Mouse (Mus musculus) cortical plate, adult 2 months (tissue): ENCODE data around the gene Tnxb.

ENCODE experiments used
- CTCF ChIP-seq: fragments of 200-500 bp; IDR thresholded peaks from 2 replicates; pipeline ENCODE4 v1.5.1; 2011; ENCODE audit warnings: mild to moderate bottlenecking, control low read depth, low read length; ENCODE audit not compliant: insufficient read depth; ENCODE audit errors: extremely low read depth
- POLR2A ChIP-seq: fragments of 200-500 bp; IDR thresholded peaks from 2 replicates; pipeline ENCODE4 v1.6.1; 2011; ENCODE audit warnings: mild to moderate bottlenecking, low read length, control low read depth; ENCODE audit not compliant: insufficient read depth; ENCODE audit errors: extremely low read depth

DNA sequence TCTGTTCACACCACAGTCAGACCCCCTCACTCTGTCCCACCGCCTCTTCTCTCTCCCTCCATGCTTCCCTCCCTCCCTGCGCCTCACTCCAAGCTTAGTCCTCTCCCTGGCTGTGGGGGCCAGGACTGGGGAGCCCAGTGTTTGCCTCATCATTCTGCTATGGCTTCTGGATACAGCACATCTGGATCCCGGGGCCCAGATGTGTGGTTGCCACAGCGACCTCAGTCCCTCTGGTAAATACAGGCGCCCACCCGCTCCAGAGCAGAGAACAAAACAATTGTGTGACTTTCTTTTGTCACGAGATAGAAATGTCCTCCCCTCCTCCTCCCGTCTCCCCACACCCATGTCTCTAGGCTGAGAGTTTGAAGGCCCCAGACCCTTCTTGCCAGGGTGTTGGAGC lies 13.7 kb upstream of the Tnxb start:
- TF ChIP-seq POLR2A (no peak), CTCF (no peak)
